Mouse (Mus musculus) heart, embryonic 10.5 days (tissue): ENCODE results near the gene Impg1. TPM values are rescaled to one million over a fixed set of nuclear protein-coding genes. Genes with fewer than 3 reads are reported as not detected.

Experiments used
- DNase-seq: peaks from one replicate; pipeline ENCODE4 v3.0.0-alpha.2; 2017; ENCODE audit warnings: low spot score
- H3K27ac ChIP-seq: fragments of 300-500 bp; sonication (generic); 2 replicates; pipeline ENCODE4 v1.5.1; 2016; ENCODE audit warnings: mild to moderate bottlenecking
- H3K27me3 ChIP-seq: fragments of 300-500 bp; sonication (generic); 2 replicates; pipeline ENCODE4 v1.6.1; 2016; ENCODE audit warnings: mild to moderate bottlenecking; ENCODE audit not compliant: poor library complexity, insufficient read depth, severe bottlenecking
- H3K36me3 ChIP-seq: fragments of 300-500 bp; sonication (generic); 2 replicates; pipeline ENCODE4 v1.6.1; 2016; ENCODE audit warnings: mild to moderate bottlenecking, moderate library complexity
- H3K4me1 ChIP-seq: fragments of 300-500 bp; sonication (generic); 2 replicates; pipeline ENCODE4 v1.6.1; 2016; ENCODE audit warnings: mild to moderate bottlenecking
- H3K4me3 ChIP-seq: fragments of 300-500 bp; sonication (generic); 2 replicates; pipeline ENCODE4 v1.5.1; 2016; ENCODE audit warnings: mild to moderate bottlenecking, moderate library complexity
- H3K9me3 ChIP-seq: fragments of 300-500 bp; sonication (generic); 2 replicates; pipeline ENCODE4 v1.6.1; 2016; ENCODE audit warnings: mild to moderate bottlenecking, moderate library complexity
- WGBS: fragments of 180-500 bp; shearing (Covaris S2); methylation state at CpG from one replicate; pipeline ENCODE4 v1.1.7; 2016; 5-methylcytosine and 5-hydroxymethylcytosine counted together
- polyA plus RNA-seq: library from polyadenylated mRNA; unstranded; fragments of >200 nt; fragmentation: Nextera tagmentation; extraction: Ambion mirVana; gene quantifications from 2 replicates; pipeline ENCODE4 v1.2.1, GENCODE M21; 2016

The Impg1 gene
- not detected in 2 replicates for polyA plus RNA-seq

- no peaks in the 10 kb centered on the region for H3K36me3 ChIP-seq
- H3K27me3 ChIP-seq = no peaks in the 10 kb centered on the region
- no peak for DNase-seq
- H3K4me1 ChIP-seq = peaks cover 6% of the 10 kb centered on the region; the same call in 1 of the 2 replicates
- H3K9me3 ChIP-seq = no peaks in the 10 kb centered on the region
- H3K27ac ChIP-seq = no peak within 1 kb of the TSS
- H3K4me3 ChIP-seq = no peak within 1 kb of the TSS
- WGBS = 27% methylated on average over 6 of the region's 6 CpGs
Measured at GRCm38 (mm10) chr9:80465381-80465780, at the start of gene Impg1. Gene Impg1 (minus strand): TSS chr9:80465481.

GRCm38 (mm10) chr9:80509464-80510153 lies 44.3 kb upstream of the Impg1 start:
- no peak for DNase-seq
- no peaks in the 10 kb centered on the region for H3K4me1 ChIP-seq
- no peak overlapping the region for H3K4me3 ChIP-seq
- H3K9me3 ChIP-seq = no peaks in the 10 kb centered on the region
- H3K36me3 ChIP-seq = no peaks in the 10 kb centered on the region
- WGBS = 85% methylated on average over 7 of the region's 7 CpGs
- no peak overlapping the region for H3K27ac ChIP-seq
- H3K27me3 ChIP-seq = no peaks in the 10 kb centered on the region

DNA sequence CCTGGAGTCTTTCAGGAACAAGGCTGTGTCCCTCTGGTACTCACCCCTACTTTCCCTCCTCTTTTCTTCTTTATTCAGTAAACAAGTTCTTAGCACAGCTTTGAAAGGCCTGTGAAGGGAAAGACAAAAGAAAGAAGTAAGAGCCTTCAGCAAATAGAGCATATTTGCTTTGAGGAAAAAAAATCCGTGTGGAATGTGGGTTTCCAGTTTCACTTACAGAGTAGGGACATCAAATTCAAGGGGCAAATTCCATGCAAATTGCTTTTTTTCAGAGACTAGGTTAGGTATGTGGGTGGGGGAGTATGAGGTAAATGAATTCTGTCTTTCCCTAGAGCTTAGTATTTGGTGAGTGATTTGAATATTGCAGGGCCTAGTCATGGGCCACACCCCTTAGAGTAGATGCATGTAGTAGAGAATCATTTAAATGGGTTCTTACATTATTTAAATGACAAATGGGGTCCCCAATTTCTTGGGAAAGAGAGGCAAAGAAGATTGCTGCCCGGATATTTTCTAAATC lies 39.3 kb upstream of the Impg1 start:
- 60% methylated on average over 2 of the region's 2 CpGs for WGBS
- no peak for DNase-seq
- H3K27ac ChIP-seq = no peak overlapping the region

DNA sequence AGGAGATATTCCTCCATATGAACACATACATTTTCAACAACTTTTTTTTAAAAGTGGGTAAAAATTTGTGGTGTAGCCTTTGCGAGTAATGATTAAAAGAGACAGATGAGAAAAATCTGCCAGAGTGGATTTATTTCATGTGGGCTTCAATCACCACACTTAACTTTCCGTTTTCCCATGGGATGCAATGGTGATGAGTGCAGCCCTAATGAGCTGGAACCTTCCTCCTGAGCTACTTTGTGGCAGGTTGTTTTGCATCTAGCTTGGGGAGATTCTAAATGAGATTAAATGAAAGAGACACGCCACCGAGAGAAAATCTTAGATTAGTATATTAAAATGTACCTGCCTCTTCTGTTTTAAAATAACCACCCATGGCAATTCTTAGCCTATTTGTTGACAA lies 26.3 kb upstream of the Impg1 start:
- Histone ChIP-seq H3K27ac (no peak overlapping the region), H3K4me3 (no peak overlapping the region), H3K4me1 (no peaks in the 10 kb centered on the region), H3K36me3 (no peaks in the 10 kb centered on the region), H3K27me3 (no peaks in the 10 kb centered on the region), H3K9me3 (no peaks in the 10 kb centered on the region)
- 79% methylated on average over 4 of the region's 4 CpGs for WGBS
- DNase-seq = no peak

More for the DNA sequence above, 39.3 kb upstream of the Impg1 start:
- Histone ChIP-seq H3K36me3 (no peaks in the 10 kb centered on the region), H3K4me3 (no peak overlapping the region), H3K9me3 (no peaks in the 10 kb centered on the region), H3K27me3 (no peaks in the 10 kb centered on the region), H3K4me1 (no peaks in the 10 kb centered on the region)

- Histone ChIP-seq H3K27me3 (no peaks in the 10 kb centered on the region), H3K4me3 (no peak overlapping the region), H3K9me3 (no peaks in the 10 kb centered on the region), H3K27ac (no peak overlapping the region), H3K36me3 (no peaks in the 10 kb centered on the region), H3K4me1 (peaks cover 2% of the 10 kb centered on the region; the same call in 1 of the 2 replicates)
- 68% methylated on average over 4 of the region's 4 CpGs for WGBS
- DNase-seq = no peak
Measured at GRCm38 (mm10) chr9:80460420-80460819, 4.9 kb downstream of the Impg1 start.

DNA sequence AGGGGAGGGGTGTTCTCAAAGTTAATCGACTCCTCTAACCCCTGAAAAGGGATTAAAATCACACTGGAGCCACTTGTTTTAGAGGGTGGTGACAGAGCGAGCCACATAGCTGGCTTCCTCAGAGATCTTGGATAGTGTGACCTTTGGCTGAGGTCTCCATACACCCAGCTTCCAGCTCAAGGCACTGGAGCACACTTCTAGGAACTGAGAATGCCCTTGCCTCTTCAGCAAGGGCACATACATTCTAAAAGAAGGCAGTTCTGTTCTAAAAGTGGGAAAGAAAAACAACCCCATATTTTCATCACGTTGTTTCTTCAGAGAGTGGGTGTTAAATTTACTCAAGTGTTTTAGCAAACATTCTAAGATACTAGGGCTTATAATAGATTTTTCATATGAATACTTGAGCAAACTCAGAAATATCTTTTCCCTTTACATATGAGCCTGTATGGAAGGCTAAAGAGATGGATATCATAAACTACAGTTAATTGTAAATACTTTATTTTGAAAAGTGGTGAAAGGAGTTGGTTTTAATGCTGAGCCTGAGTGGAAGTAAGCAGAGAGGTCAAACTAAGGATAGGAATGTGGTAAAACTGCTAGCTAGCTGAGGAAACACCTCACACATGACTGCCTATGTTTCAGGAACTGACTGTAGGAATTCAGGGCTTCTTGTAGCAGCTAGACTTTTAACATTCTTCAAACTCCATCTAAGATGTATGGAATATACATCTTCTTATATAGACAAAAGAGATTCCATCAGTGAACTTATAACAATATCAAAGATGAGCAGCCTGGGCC lies 14.6 kb downstream of the Impg1 start:
- Histone ChIP-seq H3K4me1 (peaks cover 4% of the 10 kb centered on the region; the same call in 1 of the 2 replicates), H3K9me3 (no peaks in the 10 kb centered on the region), H3K27me3 (no peaks in the 10 kb centered on the region), H3K27ac (no peak overlapping the region), H3K36me3 (no peaks in the 10 kb centered on the region), H3K4me3 (no peak overlapping the region)
- WGBS = 32% methylated on average over 3 of the region's 3 CpGs
- no peak for DNase-seq

GRCm38 (mm10) chr9:80441096-80441710 lies 24.1 kb downstream of the Impg1 start:
- Histone ChIP-seq H3K36me3 (no peaks in the 10 kb centered on the region), H3K9me3 (no peaks in the 10 kb centered on the region)

GRCm38 (mm10) chr9:80391404-80391803 lies 73.9 kb downstream of the Impg1 start:
- Histone ChIP-seq H3K36me3 (no peaks in the 10 kb centered on the region), H3K4me1 (no peaks in the 10 kb centered on the region)
- DNase-seq = no peak

More at GRCm38 (mm10) chr9:80441096-80441710, 24.1 kb downstream of the Impg1 start:
- Histone ChIP-seq H3K27ac (no peak overlapping the region), H3K4me1 (peaks cover 3% of the 10 kb centered on the region; the same call in 1 of the 2 replicates), H3K4me3 (no peak overlapping the region), H3K27me3 (no peaks in the 10 kb centered on the region)
- WGBS = 47% methylated on average over 5 of the region's 5 CpGs
- no peak for DNase-seq

GRCm38 (mm10) chr9:80391002-80391401 lies 74.3 kb downstream of the Impg1 start:
- H3K9me3 ChIP-seq = no peaks in the 10 kb centered on the region

More at GRCm38 (mm10) chr9:80391404-80391803, 73.9 kb downstream of the Impg1 start:
- Histone ChIP-seq H3K27ac (no peak overlapping the region), H3K27me3 (no peaks in the 10 kb centered on the region), H3K9me3 (no peaks in the 10 kb centered on the region), H3K4me3 (no peak overlapping the region)
- WGBS = 85% methylated on average over 3 of the region's 3 CpGs

DNA sequence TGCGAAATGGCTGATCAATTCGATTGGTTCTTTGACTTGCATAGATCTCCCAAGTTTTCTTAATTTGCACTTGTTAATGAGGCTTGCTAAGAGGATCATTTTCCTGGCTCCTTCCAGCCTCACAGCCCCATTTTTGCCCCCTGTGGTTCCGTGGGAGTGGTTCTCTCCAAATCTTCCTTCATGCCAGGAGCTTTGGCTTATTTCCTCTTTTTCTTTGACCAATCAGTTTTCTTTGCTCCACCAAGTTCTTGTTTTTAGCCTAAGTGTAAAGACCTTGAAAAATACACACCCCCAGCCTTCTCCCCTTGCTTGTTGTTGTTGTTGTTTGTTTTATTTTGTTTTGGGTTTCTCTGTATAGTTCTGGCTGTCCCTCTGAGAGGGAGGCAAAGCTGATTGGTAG lies 77.4 kb downstream of the Impg1 start:
- Histone ChIP-seq H3K36me3 (no peaks in the 10 kb centered on the region), H3K9me3 (no peaks in the 10 kb centered on the region), H3K27ac (no peak overlapping the region), H3K27me3 (no peaks in the 10 kb centered on the region), H3K4me3 (no peak overlapping the region), H3K4me1 (no peaks in the 10 kb centered on the region)
- 91% methylated on average over 3 of the region's 3 CpGs for WGBS
- no peak for DNase-seq

More at GRCm38 (mm10) chr9:80391002-80391401, 74.3 kb downstream of the Impg1 start:
- Histone ChIP-seq H3K4me3 (no peak overlapping the region), H3K4me1 (no peaks in the 10 kb centered on the region), H3K27ac (no peak overlapping the region), H3K27me3 (no peaks in the 10 kb centered on the region), H3K36me3 (no peaks in the 10 kb centered on the region)
- WGBS = 70% methylated on average over 5 of the region's 5 CpGs
- DNase-seq = no peak

DNA sequence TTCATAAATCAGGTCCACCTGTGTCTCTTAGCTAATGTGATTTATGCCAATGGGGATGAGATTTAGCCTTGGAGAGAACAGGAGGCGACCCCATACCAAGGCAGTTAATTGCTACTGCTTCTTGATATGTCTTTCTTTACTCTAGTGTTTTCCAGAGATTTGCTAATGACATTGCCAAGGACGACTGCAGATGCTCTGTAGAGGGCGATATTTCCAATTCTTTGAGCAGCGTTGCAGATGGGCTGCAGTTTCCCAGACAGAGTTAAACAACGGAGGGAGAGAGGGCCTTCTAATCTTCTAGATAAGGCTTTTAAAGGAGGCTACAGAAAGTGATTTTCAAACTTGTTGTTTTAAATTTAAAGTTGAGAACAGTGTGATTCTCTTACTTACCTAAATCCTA lies 78.8 kb downstream of the Impg1 start:
- no peaks in the 10 kb centered on the region for H3K27me3 ChIP-seq
- H3K27ac ChIP-seq = 0 out of 2 replicates have a peak overlapping the region, but pooled peaks have one; percentile 62
- no peaks in the 10 kb centered on the region for H3K36me3 ChIP-seq
- H3K4me1 ChIP-seq = no peaks in the 10 kb centered on the region
- WGBS = 17% methylated on average over 5 of the region's 5 CpGs
- no peaks in the 10 kb centered on the region for H3K9me3 ChIP-seq
- H3K4me3 ChIP-seq = no peak overlapping the region
- no peak for DNase-seq

GRCm38 (mm10) chr9:80386000-80386399 lies 79.3 kb downstream of the Impg1 start:
- H3K4me1 ChIP-seq = no peaks in the 10 kb centered on the region
- DNase-seq = no peak
- peak overlapping the region; percentile 62 for H3K27ac ChIP-seq
- H3K9me3 ChIP-seq = no peaks in the 10 kb centered on the region
- WGBS = 49% methylated on average over 7 of the region's 7 CpGs
- H3K4me3 ChIP-seq = no peak overlapping the region
- H3K27me3 ChIP-seq = no peaks in the 10 kb centered on the region
- H3K36me3 ChIP-seq = no peaks in the 10 kb centered on the region
